Mouse (Mus musculus) spleen, postnatal 0 days (tissue): ENCODE results near the gene Peg10. TPM values are rescaled to one million over a fixed set of nuclear protein-coding genes. Genes with fewer than 3 reads are reported as not detected.

Experiments used
- polyA plus RNA-seq: library from polyadenylated mRNA; unstranded; fragments of >200 nt; fragmentation: Nextera tagmentation; extraction: Ambion mirVana; gene quantifications from 2 replicates; pipeline ENCODE4 v1.2.1, GENCODE M21; 2015

Peg10 gene
- polyA plus RNA-seq: 0.73 and 1.2 TPM in 2 replicates

DNA sequence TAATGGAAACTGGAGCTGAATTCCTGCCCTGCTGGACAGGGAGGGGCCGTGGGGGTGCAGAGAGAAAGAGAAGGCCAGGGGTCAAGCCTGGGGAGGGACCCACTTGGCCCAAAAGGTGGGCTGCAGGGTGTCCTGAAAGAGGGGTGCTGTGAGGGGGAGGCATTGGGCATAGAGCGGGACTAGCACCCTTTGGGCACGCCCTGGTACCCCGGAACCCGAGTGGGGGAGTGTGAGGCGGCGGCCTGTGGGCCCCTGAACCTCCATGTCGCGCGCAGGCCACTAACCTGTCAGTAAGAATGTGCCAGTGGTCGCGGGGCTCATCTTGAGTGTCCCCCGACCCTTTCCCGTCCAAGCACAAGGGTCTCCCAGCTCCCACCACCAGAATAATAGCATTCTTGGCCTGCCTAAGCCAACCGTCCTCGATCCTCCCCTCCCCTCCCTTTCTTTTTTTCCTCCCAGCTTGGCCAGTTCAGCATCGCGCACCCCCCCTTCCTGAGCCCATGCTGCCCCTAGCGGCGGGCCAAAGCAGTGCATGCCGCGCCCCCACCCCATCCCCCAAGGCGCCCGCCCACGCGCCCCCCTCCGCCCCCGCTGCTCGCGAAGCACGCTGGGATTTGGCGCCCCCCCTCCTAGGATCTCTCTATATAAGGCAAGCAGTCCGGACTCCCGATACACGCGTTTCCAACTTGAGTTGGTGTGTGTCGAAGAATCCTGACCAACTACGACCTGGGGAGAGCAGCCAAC, at the start of gene Peg10, which contains the start of gene Sgce:
Gene Peg10 (plus strand): TSS at position 611 of the 744 bp plus-strand sequence.
Gene Sgce (minus strand): TSS at position 512 of the 744 bp plus-strand sequence.

Other genes starting within 250 kb of the Peg10 start
- 179 and 239 TPM in 2 replicates for gene Col1a2, start 242.5 kb upstream of the Peg10 start, polyA plus RNA-seq
- 8.6 and 10.8 TPM in 2 replicates for gene Casd1, start 146.5 kb upstream of the Peg10 start, polyA plus RNA-seq
- 20.1 and 27.3 TPM in 2 replicates for gene Sgce, start 99 bp upstream of the Peg10 start, polyA plus RNA-seq
- gene Ppp1r9a, start 155.6 kb downstream of the Peg10 start, polyA plus RNA-seq: 3.4 and 4.0 TPM in 2 replicates